Mouse (Mus musculus): ENCODE measurements around the gene Cnksr1. TPM values are rescaled to one million over a fixed set of nuclear protein-coding genes. Genes with fewer than 3 reads are reported as not detected.

Cnksr1 gene
- total RNA-seq, 2 experiments from 2014 or later, result 0.45 to 0.51 TPM

GRCm38 (mm10) chr4:134252911-134253721 lies 14.9 kb upstream of the Cnksr1 start:
- peak; percentile 57 for DNase-seq

GRCm38 (mm10) chr4:134252131-134252910 lies 14.1 kb upstream of the Cnksr1 start:
- peak; percentile 60 for DNase-seq

- DNase-seq, result peak; percentile 56
Observed at GRCm38 (mm10) chr4:134251241-134252130, 13.3 kb upstream of the Cnksr1 start.

- no peak for DNase-seq
Observed at GRCm38 (mm10) chr4:134250930-134251240, 12.7 kb upstream of the Cnksr1 start.

- DNase-seq, result no peak
Observed at GRCm38 (mm10) chr4:134250116-134250929, 12.1 kb upstream of the Cnksr1 start.

GRCm38 (mm10) chr4:134249651-134250050 lies 11.5 kb upstream of the Cnksr1 start:
- peak; percentile 85 for DNase-seq

GRCm38 (mm10) chr4:134246719-134247258 lies 8.6 kb upstream of the Cnksr1 start, which contains the start of gene Gm30191:
Gm30191 (plus strand) TSS chr4:134246935.
- DNase-seq, result no peak

GRCm38 (mm10) chr4:134246256-134246655 lies 8.1 kb upstream of the Cnksr1 start:
- DNase-seq, result no peak

GRCm38 (mm10) chr4:134245148-134245843 lies 7.1 kb upstream of the Cnksr1 start, which contains the start of gene Zfp593:
Zfp593 (minus strand) TSS chr4:134245592.
- DNase-seq, result peak; percentile 98

GRCm38 (mm10) chr4:134243516-134244250 lies 5.5 kb upstream of the Cnksr1 start, which contains the start of gene E130218I03Rik:
E130218I03Rik (plus strand) TSS chr4:134243662.
- no peak for DNase-seq

- no peak for DNase-seq
Observed at GRCm38 (mm10) chr4:134238686-134239085, 487 bp upstream of the Cnksr1 start.

GRCm38 (mm10) chr4:134237582-134238278 lies 469 bp downstream of the Cnksr1 start:
- DNase-seq, result no peak

- DNase-seq, result no peak
Observed at GRCm38 (mm10) chr4:134234876-134235275, 3.3 kb downstream of the Cnksr1 start.

- DNase-seq, result no peak
Observed at GRCm38 (mm10) chr4:134230431-134230830, 7.8 kb downstream of the Cnksr1 start.

- DNase-seq, result no peak
Observed at GRCm38 (mm10) chr4:134227194-134227593, 11.0 kb downstream of the Cnksr1 start, which contains the start of gene Catsper4. Catsper4 (minus strand) TSS chr4:134227383.

GRCm38 (mm10) chr4:134222793-134223600 lies 15.2 kb downstream of the Cnksr1 start:
- DNase-seq, result no peak

GRCm38 (mm10) chr4:134206488-134207053 lies 31.6 kb downstream of the Cnksr1 start:
- peak; percentile 9 for DNase-seq
